Comparison of ENCODE assay signal across 8 mouse cellular contexts in the genomic region with DNA sequence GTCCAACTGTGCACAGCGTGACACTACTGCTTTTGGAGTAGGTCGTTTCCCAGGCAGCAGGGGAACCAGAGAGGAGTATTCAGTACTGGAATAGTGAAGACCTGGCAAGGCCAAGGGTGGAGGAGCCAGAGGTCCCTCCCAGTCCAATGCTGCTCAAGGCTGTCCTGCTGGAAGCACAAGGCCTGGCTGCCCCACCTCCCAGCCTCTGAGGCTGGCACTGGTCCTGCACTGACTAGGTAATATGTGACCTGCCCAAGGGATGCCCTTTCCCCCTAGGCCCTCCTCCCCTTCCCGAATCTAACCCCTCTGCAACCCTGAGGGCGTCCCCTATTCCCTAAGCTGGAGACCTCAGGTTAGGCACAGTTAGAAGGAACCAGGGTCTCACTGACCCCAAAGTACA. TPM values are rescaled to one million over a fixed set of nuclear protein-coding genes. Genes with fewer than 3 reads are reported as not detected.
DNase-seq lines count a peak whose midpoint lies in the region; ATAC-seq and TF ChIP-seq lines count a peak whose summit lies in the region.

No protein-coding gene starts in this region.

- no peaks in the 10 kb centered on the region for H3K36me3 ChIP-seq in embryonic facial prominence, embryonic 11.5 days (replicated peaks; ENCODE audit: control insufficient read depth, insufficient read depth, low read depth, low read length)
- H3K36me3 ChIP-seq in intestine, embryonic 16.5 days (ENCODE audit: control insufficient read depth, insufficient read depth, low read length) = no peaks in the 10 kb centered on the region
- no peaks in the 10 kb centered on the region for H3K36me3 ChIP-seq in midbrain, embryonic 14.5 days (ENCODE audit: control insufficient read depth, insufficient read depth, low read length)
- H3K36me3 ChIP-seq in lung, postnatal 0 days (ENCODE audit: insufficient read depth, low read length) = no peaks in the 10 kb centered on the region

- peak overlapping the region; percentile 83 for H3K4me2 ChIP-seq in embryonic facial prominence, embryonic 11.5 days (ENCODE audit: low read depth, low read length)
- H3K4me2 ChIP-seq in intestine, embryonic 16.5 days (ENCODE audit: low read depth, low read length) = peak overlapping the region; percentile 87
- H3K4me2 ChIP-seq in midbrain, embryonic 14.5 days (ENCODE audit: low read length) = peak overlapping the region; percentile 80
- no peak overlapping the region for H3K4me2 ChIP-seq in lung, postnatal 0 days (replicated peaks; ENCODE audit: low read depth, low read length)

- peaks cover 30% of the 10 kb centered on the region for H3K4me1 ChIP-seq in embryonic facial prominence, embryonic 11.5 days (ENCODE audit: control insufficient read depth, insufficient read depth, low read length)
- peaks cover 46% of the 10 kb centered on the region for H3K4me1 ChIP-seq in intestine, embryonic 16.5 days (ENCODE audit: control insufficient read depth, insufficient read depth, low read length)
- peaks cover 61% of the 10 kb centered on the region for H3K4me1 ChIP-seq in midbrain, embryonic 14.5 days (ENCODE audit: control insufficient read depth, insufficient read depth, low read length)
- 0 out of 2 replicates have a peak, but pooled peaks cover 5% of the 10 kb centered on the region for H3K4me1 ChIP-seq in lung, postnatal 0 days (ENCODE audit: insufficient read depth, low read depth, low read length)

- peak overlapping the region; percentile 84 for H3K27ac ChIP-seq in left cerebral cortex, adult 2 months
- H3K27ac ChIP-seq in embryonic facial prominence, embryonic 11.5 days (replicated peaks; ENCODE audit: low read depth, low read length) = no peak overlapping the region
- no peak overlapping the region; the same call in 1 of the 2 replicates for H3K27ac ChIP-seq in intestine, embryonic 16.5 days (ENCODE audit: low read length)
- peak overlapping the region; percentile 89 for H3K27ac ChIP-seq in midbrain, embryonic 14.5 days (replicated peaks; ENCODE audit: low read depth, low read length)
- no peak overlapping the region for H3K27ac ChIP-seq in lung, postnatal 0 days (ENCODE audit: low read length)

- 37% methylated on average over 4 of the region's 4 CpGs for whole genome bisulfite sequencing in embryonic facial prominence, embryonic 11.5 days
- WGBS in intestine, embryonic 16.5 days = 49% methylated on average over 4 of the region's 4 CpGs
- WGBS in midbrain, embryonic 14.5 days = 37% methylated on average over 4 of the region's 4 CpGs
- WGBS in lung, postnatal 0 days = 56% methylated on average over 4 of the region's 4 CpGs

- intact Hi-C loops in left cerebral cortex, adult 2 months (cut with DNase I) = no loop called here
- intact Hi-C loops in left cerebral cortex, postnatal 25 days (cut with DNase I) = no loop called here

- H3K9ac ChIP-seq in embryonic facial prominence, embryonic 11.5 days (replicated peaks; ENCODE audit: low read length) = peak overlapping the region; percentile 77
- H3K9ac ChIP-seq in intestine, embryonic 16.5 days (ENCODE audit: low read depth, low read length) = peak overlapping the region; percentile 77
- H3K9ac ChIP-seq in midbrain, embryonic 14.5 days (replicated peaks; ENCODE audit: low read length) = peak overlapping the region; percentile 81; the same call in 1 of the 2 replicates
- H3K9ac ChIP-seq in lung, postnatal 0 days (replicated peaks; ENCODE audit: low read depth) = no peak overlapping the region

- no peak for ATAC-seq in embryonic facial prominence, embryonic 11.5 days (replicated peaks; ENCODE audit: insufficient number of reproducible peaks, low FRiP score, low TSS enrichment, low read depth)
- ATAC-seq in intestine, embryonic 16.5 days = no peak
- no peak for ATAC-seq in midbrain, embryonic 14.5 days (ENCODE audit: low FRiP score, low TSS enrichment)
- no peak for ATAC-seq in lung, postnatal 0 days

- no peak for DNase-seq in left cerebral cortex, adult 2 months (ENCODE audit: extremely low spot score in 1 of 2, low spot score in 2 of 2)
- no peak for DNase-seq in left cerebral cortex, postnatal 25 days (ENCODE audit: low spot score in 2 of 2)
- DNase-seq in embryonic facial prominence, embryonic 11.5 days (ENCODE audit: low spot score) = no peak
- no peak for DNase-seq in midbrain, embryonic 14.5 days
- no peak for DNase-seq in Muller cell, postnatal 12 days (ENCODE audit: inconsistent ontology term)
- DNase-seq in spleen, postnatal 36 days (ENCODE audit: low spot score in 2 of 2) = no peak
- DNase-seq in lung, postnatal 0 days (ENCODE audit: low spot score) = no peak

- no peak; the same call in 1 of the 2 replicates for TF ChIP-seq CTCF in left cerebral cortex, adult 2 months (IDR thresholded peaks at IDR 0.05)
- no peak for TF ChIP-seq CTCF in lung, postnatal 0 days (IDR thresholded peaks at IDR 0.05)

- peak overlapping the region; percentile 54 for H3K4me3 ChIP-seq in left cerebral cortex, adult 2 months
- peak overlapping the region; percentile 60 for H3K4me3 ChIP-seq in embryonic facial prominence, embryonic 11.5 days (ENCODE audit: low read depth, low read length)
- peak overlapping the region; percentile 59 for H3K4me3 ChIP-seq in intestine, embryonic 16.5 days (ENCODE audit: low read length)
- peak overlapping the region; percentile 53 for H3K4me3 ChIP-seq in midbrain, embryonic 14.5 days (replicated peaks; ENCODE audit: low read depth, low read length)
- H3K4me3 ChIP-seq in lung, postnatal 0 days (ENCODE audit: low read depth, low read length) = no peak overlapping the region

- H3K27me3 ChIP-seq in embryonic facial prominence, embryonic 11.5 days (ENCODE audit: control insufficient read depth, insufficient read depth, low read length) = peaks cover 15% of the 10 kb centered on the region
- peaks cover 37% of the 10 kb centered on the region for H3K27me3 ChIP-seq in intestine, embryonic 16.5 days (replicated peaks; ENCODE audit: control insufficient read depth, insufficient read depth, low read length)
- peaks cover 6% of the 10 kb centered on the region; the same call in 1 of the 2 replicates for H3K27me3 ChIP-seq in midbrain, embryonic 14.5 days (ENCODE audit: control insufficient read depth, insufficient read depth, low read length)
- peaks cover 19% of the 10 kb centered on the region for H3K27me3 ChIP-seq in lung, postnatal 0 days (replicated peaks; ENCODE audit: insufficient read depth, low read length)

- no peaks in the 10 kb centered on the region for H3K9me3 ChIP-seq in embryonic facial prominence, embryonic 11.5 days (replicated peaks; ENCODE audit: control insufficient read depth, low read length)
- no peaks in the 10 kb centered on the region for H3K9me3 ChIP-seq in intestine, embryonic 16.5 days (ENCODE audit: control insufficient read depth, low read length)
- H3K9me3 ChIP-seq in midbrain, embryonic 14.5 days (ENCODE audit: control insufficient read depth, low read length) = no peaks in the 10 kb centered on the region
- H3K9me3 ChIP-seq in lung, postnatal 0 days (ENCODE audit: low read length) = no peaks in the 10 kb centered on the region

- no peak for TF ChIP-seq EP300 in lung, postnatal 0 days (IDR thresholded peaks at IDR 0.05)

RNA-seq across cellular contexts. Expression of a gene that starts 25.1 kb away (rescaled TPM):
- total RNA-seq in left cerebral cortex, adult 2 months (2021) = 100 to 1,000 TPM; 231 to 245 TPM
- total RNA-seq in left cerebral cortex, postnatal 25 days (2021) = 100 to 1,000 TPM; 181 to 193 TPM
- polyA plus RNA-seq in embryonic facial prominence, embryonic 11.5 days (2014; fragmentation: Nextera tagmentation; extraction: Ambion mirVana) = 13.6 and 15.1 TPM in 2 replicates
- polyA plus RNA-seq in intestine, embryonic 16.5 days (2015; fragmentation: Nextera tagmentation; extraction: Ambion mirVana) = 5.1 and 5.5 TPM in 2 replicates
- 17.8 and 18.0 TPM in 2 replicates for polyA plus RNA-seq in midbrain, embryonic 14.5 days (2014; fragmentation: Nextera tagmentation; extraction: Ambion mirVana)
- 6.1 and 7.3 TPM in 2 replicates for polyA plus RNA-seq in lung, postnatal 0 days (2015; fragmentation: Nextera tagmentation; extraction: Ambion mirVana)

Comparison
In these comparisons a context has a peak if more than half of its experiments do, and no peak if none do; other contexts are left out.
1. H3K27ac ChIP-seq: peak in left cerebral cortex, adult 2 months (single experiment) and midbrain, embryonic 14.5 days (single experiment); none in embryonic facial prominence, embryonic 11.5 days (single experiment), intestine, embryonic 16.5 days (single experiment) and lung, postnatal 0 days (single experiment).